Mouse (Mus musculus) B cell, adult 67 days (primary cell): Measurements from ENCODE around the gene Olfr806. TPM values are rescaled to one million over a fixed set of nuclear protein-coding genes. Genes with fewer than 3 reads are reported as not detected.

Source experiments
- total RNA-seq, 2 experiments: library from RNA; stranded (reverse); gene quantifications; 4 replicates each; pipeline ENCODE4 v1.2.4; 2023

Olfr806 gene
- not detected for total RNA-seq

GRCm38 (mm10) chr10:129741821-129742220, at the start of gene Olfr806:
Gene Olfr806 (minus strand): TSS chr10:129741921.

GRCm38 (mm10) chr10:129774338-129774737, 32.6 kb upstream of the Olfr806 start, which contains the start of gene Olfr809:
Gene Olfr809 (plus strand): TSS chr10:129774638.

GRCm38 (mm10) chr10:129765182-129765581, 23.5 kb upstream of the Olfr806 start, which contains the start of gene Olfr808:
Gene Olfr808 (plus strand): TSS chr10:129765482.

GRCm38 (mm10) chr10:129757693-129758092, 16.0 kb upstream of the Olfr806 start, which contains the start of gene Olfr807:
Gene Olfr807 (minus strand): TSS chr10:129757793.

GRCm38 (mm10) chr10:129729275-129729674, 12.4 kb downstream of the Olfr806 start, which contains the start of gene Olfr805:
Gene Olfr805 (minus strand): TSS chr10:129729375.

GRCm38 (mm10) chr10:129702910-129703309, 38.8 kb downstream of the Olfr806 start, which contains the start of gene Olfr804:
Gene Olfr804 (plus strand): TSS chr10:129703210.

GRCm38 (mm10) chr10:129694186-129694585, 47.5 kb downstream of the Olfr806 start, which contains the start of gene Olfr803:
Gene Olfr803 (minus strand): TSS chr10:129694286.

GRCm38 (mm10) chr10:129688069-129688468, 53.7 kb downstream of the Olfr806 start, which contains the start of gene Olfr802:
Gene Olfr802 (minus strand): TSS chr10:129688169.

Other genes with a start within 250 kb of the Olfr806 start
- gene Olfr790, start 243.4 kb downstream of the Olfr806 start, total RNA-seq = not detected
- gene Olfr791, start 220.1 kb downstream of the Olfr806 start, total RNA-seq = not detected
- not detected for gene Olfr792, start 202.8 kb downstream of the Olfr806 start, total RNA-seq
- not detected for gene Olfr794, start 174.3 kb downstream of the Olfr806 start, total RNA-seq
- gene Olfr796, start 129.4 kb downstream of the Olfr806 start, total RNA-seq = not detected
- not detected for gene Olfr798, start 114.0 kb downstream of the Olfr806 start, total RNA-seq
- gene Olfr799, start 104.4 kb downstream of the Olfr806 start, total RNA-seq = not detected
- gene Olfr800, start 84.2 kb downstream of the Olfr806 start, total RNA-seq = not detected
- not detected for gene Olfr801, start 68.1 kb downstream of the Olfr806 start, total RNA-seq
- not detected for gene Olfr802, start 53.8 kb downstream of the Olfr806 start, total RNA-seq
- not detected for gene Olfr803, start 47.6 kb downstream of the Olfr806 start, total RNA-seq
- not detected for gene Olfr804, start 38.7 kb downstream of the Olfr806 start, total RNA-seq
- gene Olfr805, start 12.5 kb downstream of the Olfr806 start, total RNA-seq = not detected
- gene Olfr807, start 15.9 kb upstream of the Olfr806 start, total RNA-seq = not detected
- not detected for gene Olfr808, start 23.6 kb upstream of the Olfr806 start, total RNA-seq
- not detected for gene Olfr809, start 32.7 kb upstream of the Olfr806 start, total RNA-seq
- not detected for gene Olfr810, start 53.0 kb upstream of the Olfr806 start, total RNA-seq
- not detected for gene Olfr811, start 62.5 kb upstream of the Olfr806 start, total RNA-seq
- gene Olfr812, start 104.2 kb upstream of the Olfr806 start, total RNA-seq = not detected
- gene Olfr813, start 113.4 kb upstream of the Olfr806 start, total RNA-seq = not detected
- not detected for gene Olfr814, start 137.9 kb upstream of the Olfr806 start, total RNA-seq
- gene Olfr815, start 163.9 kb upstream of the Olfr806 start, total RNA-seq = not detected
- gene Olfr816, start 173.7 kb upstream of the Olfr806 start, total RNA-seq = not detected
- not detected for gene Olfr818, start 207.2 kb upstream of the Olfr806 start, total RNA-seq
- gene Olfr819, start 225.3 kb upstream of the Olfr806 start, total RNA-seq = not detected
- not detected for gene Olfr247, start 234.2 kb upstream of the Olfr806 start, total RNA-seq
- not detected for gene Gm10310, start 243.1 kb upstream of the Olfr806 start, total RNA-seq